ENCODE assay signal across 10 mouse cellular contexts in genomic region chr16:23890636-23891035, GRCm38 (mm10). TPM values are rescaled to one million over a fixed set of nuclear protein-coding genes. Genes with fewer than 3 reads are reported as not detected.
A peak's percentile ranks its signal among the peaks of the same experiment; 100 is the strongest.
DNase-seq lines count a peak whose midpoint lies in the region; ATAC-seq lines count a peak whose summit lies in the region.
"Had no signal": no experiment of that assay in that cellular context is flagged by ENCODE, and none has a peak within 500 bp of the region (broad histone marks: within the 10 kb centered on the region; RNA-seq: fewer than 3 reads in every experiment).

Gene Sst (minus strand): TSS chr16:23890958.

- peak within 1 kb of the TSS; percentile 31; the same call in 1 of the 2 replicates for H3K4me3 ChIP-seq in embryonic facial prominence, embryonic 10.5 days
- no peak within 1 kb of the TSS for H3K4me3 ChIP-seq in intestine, embryonic 15.5 days (replicated peaks)
- H3K4me3 ChIP-seq in midbrain, embryonic 13.5 days (replicated peaks) = peak within 1 kb of the TSS; percentile 36

- H3K9ac ChIP-seq in intestine, embryonic 15.5 days = no peak within 1 kb of the TSS
- peak within 1 kb of the TSS; percentile 32 for H3K9ac ChIP-seq in midbrain, embryonic 13.5 days (replicated peaks)

- H3K4me1 ChIP-seq in embryonic facial prominence, embryonic 10.5 days = peaks cover 10% of the 10 kb centered on the region; the same call in 1 of the 2 replicates
- H3K4me1 ChIP-seq in intestine, embryonic 15.5 days (replicated peaks) = no peaks in the 10 kb centered on the region
- H3K4me1 ChIP-seq in midbrain, embryonic 13.5 days (replicated peaks) = peaks cover 19% of the 10 kb centered on the region

- 7% methylated on average over 26 of the region's 26 CpGs for WGBS in embryonic facial prominence, embryonic 10.5 days
- WGBS in intestine, embryonic 15.5 days = 6% methylated on average over 26 of the region's 26 CpGs
- 6% methylated on average over 26 of the region's 26 CpGs for WGBS in midbrain, embryonic 13.5 days

- DNase-seq in cerebellum, postnatal 14 days = peak; percentile 10 to 18
- DNase-seq in cerebellum, adult 9-10 months = no peak
- peak; percentile 17 for DNase-seq in embryonic facial prominence, embryonic 10.5 days (ENCODE audit: low spot score)
- no peak for DNase-seq in MN1 (ENCODE audit: low spot score)
- no peak for DNase-seq in heart, adult 18-20 months

- H3K27me3 ChIP-seq in embryonic facial prominence, embryonic 10.5 days (replicated peaks; ENCODE audit: low read depth, poor library complexity, severe bottlenecking) = peaks cover 37% of the 10 kb centered on the region
- H3K27me3 ChIP-seq in intestine, embryonic 15.5 days (replicated peaks) = peaks cover 19% of the 10 kb centered on the region
- H3K27me3 ChIP-seq in midbrain, embryonic 13.5 days = peaks cover 34% of the 10 kb centered on the region

- no peak within 1 kb of the TSS for H3K27ac ChIP-seq in embryonic facial prominence, embryonic 10.5 days (replicated peaks)
- no peak within 1 kb of the TSS for H3K27ac ChIP-seq in intestine, embryonic 15.5 days
- no peak within 1 kb of the TSS for H3K27ac ChIP-seq in midbrain, embryonic 13.5 days
- H3K27ac ChIP-seq: kidney, postnatal 0 days had no signal

- H3K4me2 ChIP-seq in intestine, embryonic 15.5 days (replicated peaks) = no peak within 1 kb of the TSS
- peak within 1 kb of the TSS; percentile 55 for H3K4me2 ChIP-seq in midbrain, embryonic 13.5 days (replicated peaks)

- ATAC-seq in intestine, embryonic 15.5 days = no peak
- ATAC-seq in midbrain, embryonic 13.5 days = peak; percentile 43; the same call in 1 of the 2 replicates
- no peak for ATAC-seq in monocyte, adult 5-6 weeks (replicated peaks; ENCODE audit: insufficient number of reproducible peaks, low FRiP score, low TSS enrichment, poor library complexity, severe bottlenecking)

- no peaks in the 10 kb centered on the region for H3K36me3 ChIP-seq in embryonic facial prominence, embryonic 10.5 days (replicated peaks)
- no peaks in the 10 kb centered on the region for H3K36me3 ChIP-seq in intestine, embryonic 15.5 days
- H3K36me3 ChIP-seq in midbrain, embryonic 13.5 days = no peaks in the 10 kb centered on the region

- H3K9me3 ChIP-seq in embryonic facial prominence, embryonic 10.5 days = no peaks in the 10 kb centered on the region
- no peaks in the 10 kb centered on the region for H3K9me3 ChIP-seq in intestine, embryonic 15.5 days
- H3K9me3 ChIP-seq in midbrain, embryonic 13.5 days = no peaks in the 10 kb centered on the region

RNA-seq across cellular contexts. Expression of gene Sst, which starts in this region (rescaled TPM):
- 52.0 and 90.2 TPM in 2 replicates for polyA plus RNA-seq in embryonic facial prominence, embryonic 10.5 days (2016; fragmentation: Nextera tagmentation; extraction: Ambion mirVana)
- 12.9 and 16.8 TPM in 2 replicates for polyA plus RNA-seq in intestine, embryonic 15.5 days (2015; fragmentation: Nextera tagmentation; extraction: Ambion mirVana)
- 147 and 154 TPM in 2 replicates for polyA plus RNA-seq in midbrain, embryonic 13.5 days (2015; fragmentation: Nextera tagmentation; extraction: Ambion mirVana)
- total RNA-seq in monocyte, adult 5-6 weeks (2017) = not detected in 3 replicates
- not detected for total RNA-seq in heart, adult 18-20 months (2021)
- total RNA-seq: granulocyte monocyte progenitor cell, adult 5-6 weeks had no signal
- polyA plus RNA-seq: kidney, postnatal 0 days had no signal

Comparison
In these comparisons a context has a peak if more than half of its experiments do, and no peak if none do; other contexts are left out.
1. DNase-seq: peak in cerebellum, postnatal 14 days (2 of 2) and embryonic facial prominence, embryonic 10.5 days (single experiment); none in cerebellum, adult 9-10 months (single experiment), MN1 (single experiment) and heart, adult 18-20 months (0 of 2).